13 mouse cellular contexts compared by ENCODE assay signal in the genomic region with DNA sequence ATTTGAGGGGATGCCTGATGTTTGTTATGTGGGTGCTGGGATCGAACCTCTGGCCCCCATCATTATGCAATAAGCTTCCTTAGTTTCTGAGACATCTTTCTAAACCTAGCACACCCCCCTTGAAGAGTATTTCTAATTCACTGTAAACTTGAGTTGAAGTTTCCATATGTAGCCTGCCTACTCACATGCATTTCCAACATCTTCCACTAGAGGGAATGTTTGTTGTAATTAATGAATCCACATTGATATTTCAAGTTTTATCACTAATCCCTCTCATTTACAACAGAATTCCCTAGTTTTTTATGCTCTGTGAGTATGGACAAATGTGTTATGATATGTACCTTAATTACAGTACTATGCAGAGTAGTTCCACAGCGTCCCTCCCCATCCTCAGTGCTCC.
DNase-seq lines count a peak whose midpoint lies in the region; ATAC-seq and TF ChIP-seq lines count a peak whose summit lies in the region.
"Had no signal": no experiment of that assay in that cellular context is flagged by ENCODE, and none has a peak within 500 bp of the region (broad histone marks: within the 10 kb centered on the region; RNA-seq: fewer than 3 reads in every experiment).

No protein-coding gene starts in this region.

- no peak overlapping the region for H3K4me2 ChIP-seq in embryonic facial prominence, embryonic 11.5 days (ENCODE audit: low read depth, low read length)
- H3K4me2 ChIP-seq: heart, embryonic 12.5 days; liver, embryonic 13.5 days had no signal

- intact Hi-C loops in left cerebral cortex, postnatal 14 days (cut with DNase I): no loop called here
- intact Hi-C loops in left cerebral cortex, postnatal 36 days (cut with DNase I): no loop called here

- TF ChIP-seq CTCF in E14TG2a.4 (conservative IDR thresholded peaks at IDR 0.05; ENCODE audit: low read length): peak; percentile 95

- no peaks in the 10 kb centered on the region for H3K36me3 ChIP-seq in embryonic facial prominence, embryonic 11.5 days (replicated peaks; ENCODE audit: control insufficient read depth, insufficient read depth, low read depth, low read length)
- H3K36me3 ChIP-seq in embryonic facial prominence, embryonic 10.5 days (replicated peaks): no peaks in the 10 kb centered on the region
- no peaks in the 10 kb centered on the region for H3K36me3 ChIP-seq in E14TG2a.4 (ENCODE audit: insufficient read depth, low read length)
- H3K36me3 ChIP-seq: heart, embryonic 12.5 days; liver, embryonic 13.5 days had no signal

- DNase-seq in embryonic facial prominence, embryonic 11.5 days (ENCODE audit: low spot score): peak; percentile 65
- no peak for DNase-seq in embryonic facial prominence, embryonic 10.5 days (ENCODE audit: low spot score)
- peak; percentile 33 to 38 for DNase-seq in left cerebral cortex, postnatal 14 days (ENCODE audit: low spot score in 2 of 2)
- DNase-seq in left cerebral cortex, postnatal 36 days (ENCODE audit: low spot score in 2 of 2): no peak
- peak; percentile 4 for DNase-seq in embryo, embryonic 11.5 days (ENCODE audit: low read depth, low spot score)
- DNase-seq in ovary, postnatal 36 days (ENCODE audit: low spot score): no peak
- no peak for DNase-seq in thymus, postnatal 10 days (ENCODE audit: low spot score in 2 of 2)
- DNase-seq: kidney, postnatal 14 days; liver, embryonic 13.5 days; thymus, postnatal 14 days had no signal

- H3K4me1 ChIP-seq in embryonic facial prominence, embryonic 11.5 days (ENCODE audit: control insufficient read depth, insufficient read depth, low read length): no peaks in the 10 kb centered on the region
- H3K4me1 ChIP-seq in embryonic facial prominence, embryonic 10.5 days: no peaks in the 10 kb centered on the region
- H3K4me1 ChIP-seq in E14TG2a.4 (replicated peaks; ENCODE audit: low read depth, low read length): no peaks in the 10 kb centered on the region
- H3K4me1 ChIP-seq: heart, embryonic 12.5 days; liver, embryonic 13.5 days had no signal

- H3K9me3 ChIP-seq in embryonic facial prominence, embryonic 11.5 days (replicated peaks; ENCODE audit: control insufficient read depth, low read length): no peaks in the 10 kb centered on the region
- H3K9me3 ChIP-seq in embryonic facial prominence, embryonic 10.5 days: no peaks in the 10 kb centered on the region
- H3K9me3 ChIP-seq in E14TG2a.4 (ENCODE audit: low read length): no peaks in the 10 kb centered on the region; the same call in 1 of the 2 replicates
- H3K9me3 ChIP-seq: heart, embryonic 12.5 days; liver, embryonic 13.5 days had no signal

- H3K4me3 ChIP-seq in embryonic facial prominence, embryonic 11.5 days (ENCODE audit: low read depth, low read length): no peak overlapping the region
- H3K4me3 ChIP-seq in embryonic facial prominence, embryonic 10.5 days: no peak overlapping the region
- H3K4me3 ChIP-seq in E14TG2a.4 (replicated peaks; ENCODE audit: low read length): no peak overlapping the region
- H3K4me3 ChIP-seq: heart, embryonic 12.5 days; liver, embryonic 13.5 days; myocyte had no signal

- H3K27ac ChIP-seq in embryonic facial prominence, embryonic 11.5 days (replicated peaks; ENCODE audit: low read depth, low read length): no peak overlapping the region
- H3K27ac ChIP-seq in embryonic facial prominence, embryonic 10.5 days (replicated peaks): no peak overlapping the region
- H3K27ac ChIP-seq: liver, embryonic 13.5 days had no signal

- ATAC-seq in embryonic facial prominence, embryonic 11.5 days (replicated peaks; ENCODE audit: insufficient number of reproducible peaks, low FRiP score, low TSS enrichment, low read depth): no peak

- no peaks in the 10 kb centered on the region for H3K27me3 ChIP-seq in embryonic facial prominence, embryonic 11.5 days (ENCODE audit: control insufficient read depth, insufficient read depth, low read length)
- no peaks in the 10 kb centered on the region for H3K27me3 ChIP-seq in embryonic facial prominence, embryonic 10.5 days (replicated peaks; ENCODE audit: low read depth, poor library complexity, severe bottlenecking)
- H3K27me3 ChIP-seq in E14TG2a.4 (ENCODE audit: insufficient read depth, low read length): no peaks in the 10 kb centered on the region
- H3K27me3 ChIP-seq: heart, embryonic 12.5 days; liver, embryonic 13.5 days had no signal

- WGBS in embryonic facial prominence, embryonic 11.5 days: 39% methylated on average over 2 of the region's 2 CpGs
- 40% methylated on average over 2 of the region's 2 CpGs for WGBS in embryonic facial prominence, embryonic 10.5 days

- H3K9ac ChIP-seq in embryonic facial prominence, embryonic 11.5 days (replicated peaks; ENCODE audit: low read length): no peak overlapping the region
- H3K9ac ChIP-seq: heart, embryonic 12.5 days; liver, embryonic 13.5 days had no signal

Comparison
In these comparisons a context has a peak if more than half of its experiments do, and no peak if none do; other contexts are left out.
1. DNase-seq: peak in embryonic facial prominence, embryonic 11.5 days (single experiment), left cerebral cortex, postnatal 14 days (2 of 2) and embryo, embryonic 11.5 days (single experiment); none in embryonic facial prominence, embryonic 10.5 days (single experiment), left cerebral cortex, postnatal 36 days (0 of 2), ovary, postnatal 36 days (single experiment) and thymus, postnatal 10 days (0 of 2).